Mouse (Mus musculus) liver, postnatal 0 days (tissue): Measurements from ENCODE around the gene Atp2c2.

Source experiments
- CTCF ChIP-seq: sonication (generic); IDR thresholded peaks from 2 replicates; pipeline ENCODE4 v1.5.1; 2016; ENCODE audit warnings: antibody characterized with exemption, low read depth
- EP300 ChIP-seq: IDR thresholded peaks from 2 replicates; pipeline ENCODE4 v1.6.1; 2016; ENCODE audit warnings: antibody characterized with exemption, low read depth, mild to moderate bottlenecking

- TF ChIP-seq EP300 (no peak), CTCF (peak; percentile 85)
These were observed 849 bp upstream of the Atp2c2 start for GRCm38 (mm10) chr8:119698960-119699359.
